Mouse (Mus musculus): ENCODE data around the gene Pxdn. TPM values are rescaled to one million over a fixed set of nuclear protein-coding genes. Genes with fewer than 3 reads are reported as not detected.

The Pxdn gene
- polyA plus RNA-seq (2015; fragmentation: Nextera tagmentation; extraction: Ambion mirVana) = 10.5 and 13.8 TPM in 2 replicates

DNA sequence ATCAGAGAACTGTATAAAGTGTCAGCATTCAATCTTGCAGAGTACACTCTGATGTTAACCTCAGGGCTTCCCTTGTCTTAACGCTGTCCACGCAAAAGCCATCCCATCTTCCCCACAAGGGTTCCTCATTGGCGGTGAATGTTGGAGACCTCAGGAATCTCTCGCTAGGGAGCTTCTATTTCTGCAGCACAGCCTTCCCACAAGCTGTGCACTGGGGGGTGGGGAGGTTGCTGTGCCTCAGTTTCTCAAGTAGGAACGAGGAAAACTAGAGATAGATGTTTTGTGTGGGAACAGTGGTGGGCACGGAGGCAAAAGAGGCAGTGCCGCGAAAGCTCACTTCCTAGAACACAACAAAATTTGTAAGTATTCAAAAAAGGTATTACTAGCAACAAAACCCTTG, at the start of gene Pxdn:
Gene Pxdn, plus strand, starts transcription at position 301 of the 400 bp plus-strand sequence.

Other genes with a start within 250 kb of the Pxdn start
- not detected in 2 replicates for gene Tpo, start 195.0 kb downstream of the Pxdn start, polyA plus RNA-seq (2015; fragmentation: Nextera tagmentation; extraction: Ambion mirVana)